Mouse (Mus musculus) gastrocnemius, adult 8-10 months (tissue): Measurements from ENCODE around the gene Entpd3. TPM values are rescaled to one million over a fixed set of nuclear protein-coding genes. Genes with fewer than 3 reads are reported as not detected.
A peak's percentile ranks its signal among the peaks of the same experiment; 100 is the strongest.

Experiments
- DNase-seq, 2 experiments: peaks; one replicate each; pipeline ENCODE4 v3.0.0; 2022; ENCODE audit warnings: low spot score in 2 of 2
- total RNA-seq, 4 experiments: library from RNA; stranded (reverse); gene quantifications; 2 replicates each; pipeline ENCODE4 v1.2.4; 2022

Entpd3 gene
- not detected for total RNA-seq

DNA sequence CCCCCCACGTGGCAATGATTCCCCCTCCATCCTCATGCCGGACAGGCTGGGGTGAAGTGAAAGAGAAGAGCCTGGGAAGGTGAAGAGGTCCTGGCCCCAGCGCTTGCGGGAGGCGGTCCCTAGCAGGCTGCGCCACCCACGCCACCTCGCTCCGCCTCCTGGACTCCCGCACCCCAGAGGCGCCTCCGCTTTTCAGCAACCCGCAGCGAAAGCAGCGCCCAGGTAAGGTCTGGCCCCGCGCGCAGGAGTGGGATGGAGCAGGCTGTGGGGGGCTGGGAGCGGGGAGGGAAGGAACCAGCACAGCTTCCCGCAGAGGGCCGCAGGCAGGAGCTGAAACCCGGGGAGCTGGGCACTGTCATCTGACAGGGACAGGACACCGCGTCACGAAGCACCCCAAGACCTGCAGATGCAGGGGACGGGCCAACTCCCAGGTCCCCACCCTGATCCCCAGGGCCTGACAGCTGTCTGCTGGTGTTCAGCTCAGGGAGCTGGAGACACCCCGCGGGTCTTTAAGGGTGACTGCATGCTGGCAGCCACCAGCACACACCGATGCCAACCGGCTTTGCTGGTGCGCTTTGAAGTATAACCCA lies at the start of gene Entpd3:
Gene Entpd3 (plus strand): TSS at position 157 of the 590 bp plus-strand sequence.
- DNase-seq = no peak

DNA sequence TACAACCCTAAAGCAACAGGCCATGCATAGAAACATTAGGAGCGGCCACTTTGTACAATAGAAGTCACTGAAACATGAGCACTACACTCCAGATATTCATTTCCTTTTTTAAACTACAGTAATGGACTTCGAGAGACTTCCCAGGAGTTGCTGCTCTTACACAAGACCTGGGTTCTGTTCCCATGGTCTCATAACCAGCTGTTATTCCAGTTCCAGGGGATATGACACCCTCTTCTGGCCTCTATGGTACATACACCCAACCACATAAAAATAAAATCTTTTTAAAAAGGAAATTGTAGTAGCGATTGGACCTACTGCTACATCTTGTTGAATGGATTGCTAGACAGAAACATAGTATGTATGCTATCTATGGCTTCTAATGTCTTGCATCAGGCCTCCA lies 48.1 kb upstream of the Entpd3 start:
- no peak for DNase-seq

GRCm38 (mm10) chr9:120492010-120492399 lies 47.6 kb upstream of the Entpd3 start, which contains the start of gene Eif1b:
Gene Eif1b, plus strand, starts transcription at chr9:120492232.
- DNase-seq = no peak

- peak; percentile 54 to 72 for DNase-seq
Measured at GRCm38 (mm10) chr9:120492400-120493351, 46.9 kb upstream of the Entpd3 start.

DNA sequence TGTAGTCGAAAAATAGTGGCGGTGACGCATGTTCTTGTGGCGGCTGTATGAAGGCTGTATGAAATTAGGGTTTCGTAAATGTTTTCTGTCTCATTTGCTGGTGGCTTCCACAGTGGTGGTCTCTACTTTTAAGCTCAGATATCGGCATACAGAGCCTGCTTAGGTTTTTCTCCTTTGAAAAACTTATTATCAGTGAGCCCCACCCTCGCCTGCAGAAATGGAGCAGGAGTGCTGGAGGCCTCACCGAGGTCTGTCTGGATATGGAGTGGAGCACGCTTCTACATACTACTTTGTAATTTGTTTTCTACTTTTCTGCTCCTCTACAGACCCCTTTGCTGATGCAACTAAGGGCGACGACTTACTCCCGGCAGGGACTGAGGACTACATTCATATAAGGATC lies 45.8 kb upstream of the Entpd3 start:
- no peak for DNase-seq

DNA sequence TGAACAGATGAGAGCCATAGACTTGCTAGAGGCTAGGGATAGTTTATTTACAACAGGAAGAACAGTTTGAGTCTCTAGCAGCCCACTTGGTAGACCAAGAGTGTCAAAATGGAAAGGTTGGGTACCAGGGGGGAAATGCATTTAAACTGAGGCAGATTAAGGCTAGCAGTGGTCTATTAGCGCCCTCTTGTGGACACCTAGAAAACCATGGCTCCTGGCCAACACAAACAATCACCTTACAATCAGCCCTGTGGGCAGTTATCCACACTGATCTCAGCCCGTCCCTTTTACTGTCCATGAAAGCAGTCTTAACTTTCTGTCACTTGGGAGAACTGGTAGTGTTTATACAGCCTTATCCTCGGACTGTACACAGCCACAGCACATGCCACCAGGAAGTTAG lies 42.9 kb upstream of the Entpd3 start:
- peak; percentile 31 to 33 for DNase-seq

- DNase-seq = no peak
Measured at GRCm38 (mm10) chr9:120497983-120498382, 41.6 kb upstream of the Entpd3 start.

- no peak for DNase-seq
Measured at GRCm38 (mm10) chr9:120501191-120501902, 38.3 kb upstream of the Entpd3 start.

GRCm38 (mm10) chr9:120502013-120502412 lies 37.6 kb upstream of the Entpd3 start:
- peak; percentile 38 to 40 for DNase-seq

GRCm38 (mm10) chr9:120504423-120504822 lies 35.2 kb upstream of the Entpd3 start:
- DNase-seq = no peak

DNA sequence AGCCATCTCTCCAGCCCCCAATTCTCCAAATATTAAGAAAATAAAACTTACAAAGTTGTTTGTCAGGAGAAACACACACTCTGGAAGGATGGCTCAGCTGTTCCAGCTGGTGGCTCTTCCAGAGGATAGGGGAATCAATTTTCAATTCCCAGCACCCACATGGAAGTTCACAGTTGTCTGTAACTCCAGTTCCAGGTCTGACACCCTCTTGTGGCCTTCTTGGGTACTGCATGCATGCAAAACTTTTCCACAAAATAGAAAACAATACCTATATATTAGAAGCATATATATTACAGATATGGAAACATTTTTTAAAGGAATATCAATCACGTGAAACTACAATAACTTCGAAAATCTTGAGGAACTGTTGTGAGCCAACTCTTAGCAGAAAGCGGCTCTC lies 27.8 kb upstream of the Entpd3 start:
- DNase-seq = no peak

DNA sequence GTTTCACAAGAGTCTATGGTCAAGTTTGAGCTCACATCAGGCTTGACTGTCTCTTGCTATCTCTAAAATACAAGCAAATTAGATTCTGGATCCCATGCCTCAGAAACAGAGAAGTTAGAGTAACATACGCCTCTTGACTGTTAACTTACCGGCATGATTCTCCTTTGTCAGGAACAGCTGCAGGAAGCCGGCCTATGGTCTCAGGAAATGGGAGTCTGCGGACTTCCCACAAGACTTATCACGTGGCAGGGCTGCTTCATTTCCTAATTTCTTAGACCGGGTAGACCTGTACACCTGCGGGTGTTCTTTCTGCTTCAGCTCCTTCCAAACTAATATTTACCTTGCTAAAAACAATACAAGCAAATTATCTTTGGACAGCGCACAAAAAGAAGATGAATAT lies 22.9 kb upstream of the Entpd3 start:
- DNase-seq = no peak

DNA sequence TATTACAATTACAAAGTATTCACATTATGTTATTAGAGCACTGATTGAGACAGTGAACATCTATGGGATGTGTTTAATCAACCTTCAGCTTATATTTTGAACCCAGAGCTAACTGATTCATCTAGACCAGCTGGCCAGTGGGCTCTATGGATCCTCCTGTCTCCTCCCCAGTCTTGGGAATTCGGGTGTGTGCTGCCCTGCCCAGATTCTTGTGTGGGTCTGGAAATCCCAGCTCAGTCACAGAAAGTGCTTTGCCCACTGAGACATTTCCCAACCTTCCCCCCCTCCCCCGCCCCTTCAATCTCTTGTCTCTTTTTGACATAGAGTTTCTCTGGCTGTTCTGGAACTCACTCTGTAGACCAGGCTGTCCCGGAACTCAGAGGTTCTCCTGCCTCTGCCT lies 20.7 kb upstream of the Entpd3 start:
- no peak for DNase-seq

DNA sequence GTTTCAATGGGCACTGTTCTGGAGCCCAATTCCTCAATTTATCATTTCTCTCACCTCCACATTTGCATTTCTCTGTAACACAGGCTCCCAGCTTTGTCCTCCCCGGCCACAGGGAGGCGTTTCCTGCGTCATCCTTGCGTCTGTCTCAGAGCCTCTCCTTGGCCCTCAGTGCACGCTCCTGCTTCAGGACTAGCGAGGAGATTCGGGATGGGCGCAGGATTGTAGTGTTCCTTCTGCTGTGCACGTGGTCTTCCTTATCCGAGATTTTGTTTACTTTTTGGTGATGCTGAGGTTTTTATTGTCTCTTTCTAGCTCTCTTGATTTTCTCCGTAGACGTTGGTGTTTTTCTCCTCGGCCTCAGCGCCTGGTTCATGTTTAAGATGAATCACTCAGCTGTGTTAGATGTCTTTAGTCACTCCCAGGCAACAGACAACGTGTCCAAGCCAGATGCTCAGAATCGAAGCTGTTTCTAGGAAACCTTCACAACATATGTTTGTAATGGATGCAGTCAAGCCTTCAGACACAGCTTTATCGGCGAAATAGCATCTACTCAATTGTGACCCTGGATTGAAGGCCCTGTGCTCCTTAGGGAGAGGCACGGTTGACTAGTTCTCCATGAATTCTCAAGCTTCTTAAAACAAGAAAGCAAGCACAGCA lies 20.0 kb upstream of the Entpd3 start:
- DNase-seq = no peak

DNA sequence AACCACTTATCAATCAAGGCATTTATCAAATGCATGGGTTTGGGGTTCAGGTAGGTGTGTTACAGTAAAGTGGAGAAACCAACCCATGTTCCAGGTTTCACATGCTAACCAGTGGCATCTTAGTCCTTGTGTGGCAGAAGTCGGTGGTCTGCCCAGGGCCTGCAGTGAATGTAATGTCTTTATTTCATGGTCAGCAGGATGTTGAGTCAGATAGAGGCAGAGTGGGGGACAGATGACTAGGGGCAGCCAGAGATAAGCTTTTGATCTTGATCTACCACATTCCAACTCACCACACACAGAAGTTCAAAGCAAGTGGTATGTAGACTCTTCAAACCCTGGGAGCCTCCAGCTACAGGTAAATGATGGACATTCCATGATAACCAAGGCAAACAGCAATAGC lies 18.5 kb upstream of the Entpd3 start:
- DNase-seq = no peak

GRCm38 (mm10) chr9:120527270-120527669 lies 12.3 kb upstream of the Entpd3 start:
- no peak for DNase-seq

DNA sequence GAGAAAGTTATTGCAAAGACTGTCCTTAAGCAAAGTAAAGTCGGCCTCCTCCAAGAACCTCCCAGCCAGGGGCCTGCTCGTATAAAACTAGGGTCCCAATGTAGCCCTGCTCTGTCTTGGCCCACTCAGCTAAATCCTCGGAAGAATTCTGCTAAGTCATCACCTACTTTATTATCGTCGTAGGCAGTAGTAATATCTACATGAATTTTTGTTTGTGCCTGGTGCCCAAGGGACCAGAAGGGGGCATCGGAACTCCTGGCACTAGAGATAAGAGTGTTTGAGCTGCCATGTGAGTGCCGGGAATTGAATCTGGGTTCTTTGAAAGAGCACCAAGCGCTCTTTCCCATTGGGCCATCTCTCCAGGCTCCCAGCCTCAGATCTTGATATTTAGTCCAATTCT lies 11.7 kb upstream of the Entpd3 start:
- no peak for DNase-seq

GRCm38 (mm10) chr9:120528815-120529510 lies 10.7 kb upstream of the Entpd3 start:
- DNase-seq = no peak

DNA sequence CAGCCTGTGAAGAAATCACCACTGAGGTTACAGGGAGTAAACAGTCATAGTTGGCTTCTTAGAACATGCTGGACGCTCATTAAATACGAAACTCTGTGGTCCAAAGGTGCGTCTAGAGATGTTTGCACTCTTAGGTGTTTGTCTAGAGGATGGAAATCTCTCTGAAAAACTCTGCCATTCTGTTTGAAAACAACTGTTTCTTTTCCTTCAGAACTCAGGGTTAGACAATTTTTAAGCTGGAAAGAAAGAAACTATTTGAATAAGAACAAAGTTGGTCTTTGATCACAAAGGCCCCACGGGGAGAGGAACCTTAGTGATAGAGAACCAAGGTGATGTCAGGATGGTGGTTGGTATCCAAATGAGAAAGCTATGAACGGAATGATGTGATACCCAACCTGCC lies 9.1 kb upstream of the Entpd3 start:
- DNase-seq = no peak

DNA sequence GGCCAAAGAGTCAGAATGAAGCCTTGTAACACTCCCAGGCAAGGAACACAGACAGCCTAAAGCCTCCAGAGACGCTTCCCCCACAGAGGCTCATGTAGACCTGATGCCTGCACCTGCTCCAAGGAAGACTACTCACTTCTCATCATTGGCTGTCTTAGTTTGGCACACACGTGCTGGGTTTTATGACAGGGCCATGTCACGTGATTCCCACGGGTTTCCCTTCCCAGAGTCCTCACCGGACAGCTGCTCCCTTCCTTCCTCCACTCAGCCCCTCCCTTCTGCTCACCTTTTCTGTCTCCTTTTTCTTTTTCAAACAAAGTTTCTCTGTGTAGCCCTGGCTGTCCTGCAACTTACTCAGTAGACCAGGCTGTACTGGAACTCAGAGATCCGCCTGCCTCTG lies 7.6 kb upstream of the Entpd3 start:
- DNase-seq = no peak

DNA sequence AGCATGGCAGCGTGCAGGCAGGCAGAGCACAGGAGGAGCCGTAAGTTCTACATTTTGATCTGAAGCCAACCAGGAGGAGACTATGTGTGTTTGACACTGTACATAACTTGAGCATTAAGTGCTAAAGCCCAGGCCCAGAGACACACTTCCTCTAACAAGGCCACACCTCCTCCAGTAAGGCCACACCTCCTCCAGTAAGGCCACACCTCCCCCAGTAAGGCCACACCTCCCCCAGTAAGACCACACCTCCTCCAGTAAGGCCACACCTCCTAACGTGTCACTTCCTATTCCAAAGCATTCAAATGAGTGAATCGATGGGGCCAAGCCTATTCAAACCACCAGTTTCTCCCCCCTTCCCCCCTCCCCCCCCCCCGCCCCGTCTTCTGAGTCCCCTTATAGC lies 6.9 kb upstream of the Entpd3 start:
- DNase-seq = no peak
